Mouse (Mus musculus): ENCODE data around the gene Ubxn1.
"Not testable (repeated sequence)": the region's sequence is repeated elsewhere in the genome, so short reads cannot be mapped to it uniquely, and the experiment has no call there.

Gene Ubxn1

DNA sequence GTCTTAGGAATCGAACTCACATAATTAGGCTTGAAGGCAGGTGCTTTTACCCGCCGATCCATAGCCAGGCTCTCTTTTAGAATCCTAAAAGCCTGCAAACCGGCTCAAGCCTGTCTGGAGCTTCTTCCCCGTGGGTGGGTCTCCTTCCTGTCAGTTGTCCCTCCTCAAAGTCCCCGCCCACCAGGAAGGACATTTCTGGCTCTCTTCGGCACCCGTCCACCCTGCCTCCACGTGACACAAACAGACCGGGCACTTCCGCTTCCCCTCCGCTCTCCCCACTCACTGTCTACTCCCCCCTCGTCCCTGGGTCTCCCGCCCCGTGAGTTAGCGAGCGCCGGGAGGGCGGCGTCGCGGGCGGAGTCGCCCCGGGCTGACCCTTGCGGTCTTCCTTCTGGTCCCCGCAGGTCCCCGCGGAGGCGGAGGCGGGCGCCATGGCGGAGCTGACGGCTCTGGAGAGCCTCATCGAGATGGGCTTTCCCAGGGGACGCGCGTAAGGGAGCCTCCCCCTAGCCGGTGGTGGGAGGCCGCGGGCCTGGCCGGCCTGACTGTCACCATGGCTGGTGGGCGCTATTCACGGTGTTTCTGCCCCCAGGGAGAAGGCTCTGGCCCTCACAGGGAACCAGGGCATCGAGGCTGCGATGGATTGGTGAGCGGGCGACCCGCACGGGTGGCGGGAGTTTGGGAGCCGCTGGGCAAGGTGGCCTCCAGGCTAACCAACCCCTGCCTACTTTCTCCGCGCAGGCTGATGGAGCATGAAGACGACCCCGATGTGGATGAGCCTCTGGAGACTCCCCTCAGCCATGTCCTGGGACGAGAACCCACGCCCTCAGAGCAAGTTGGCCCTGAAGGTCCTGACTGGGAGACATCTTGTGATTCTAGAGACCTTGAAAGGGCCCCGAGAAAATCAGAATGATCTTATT is at the start of gene Ubxn1:
Ubxn1 (plus strand) TSS at position 230 of the 920 bp plus-strand sequence.
- no peaks in the 10 kb centered on the region for H3K27me3 ChIP-seq (ENCODE audit: insufficient read depth, low read length)
- TF ChIP-seq POU5F1 (IDR thresholded peaks at IDR 0.05; ENCODE audit: borderline replicate concordance, low read length) = no peak
- H3K4me3 ChIP-seq (replicated peaks; ENCODE audit: low read length) = peak within 1 kb of the TSS; percentile 100
- peaks cover 45% of the 10 kb centered on the region for H3K36me3 ChIP-seq (ENCODE audit: insufficient read depth, low read length)
- H3K4me1 ChIP-seq (replicated peaks; ENCODE audit: low read depth, low read length) = peaks cover 46% of the 10 kb centered on the region
- H3K9me3 ChIP-seq (ENCODE audit: low read length) = no peaks in the 10 kb centered on the region

DNA sequence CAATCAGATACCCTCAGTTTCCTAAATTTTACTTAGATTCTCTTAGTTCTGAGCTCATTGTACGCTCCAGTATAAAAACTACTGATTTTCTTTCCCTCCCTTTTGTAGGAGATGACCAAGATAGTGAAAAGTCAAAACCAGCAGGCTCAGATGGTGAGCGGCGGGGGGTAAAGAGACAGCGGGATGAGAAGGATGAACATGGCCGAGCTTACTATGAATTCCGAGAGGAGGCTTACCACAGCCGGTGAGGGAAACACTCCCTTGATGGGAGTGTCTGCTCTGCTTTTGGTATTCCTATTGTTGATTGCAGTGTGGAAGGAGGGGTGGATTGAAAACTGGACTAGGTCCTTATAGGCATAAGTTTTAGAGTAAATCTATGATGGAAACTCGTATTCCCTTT is 48.6 kb upstream of the Ubxn1 start:
- H3K36me3 ChIP-seq (ENCODE audit: insufficient read depth, low read length) = peaks cover 76% of the 10 kb centered on the region
- H3K9me3 ChIP-seq (ENCODE audit: low read length) = no peaks in the 10 kb centered on the region
- H3K4me3 ChIP-seq (replicated peaks; ENCODE audit: low read length) = peak overlapping the region; percentile 32; the same call in 1 of the 2 replicates
- H3K27me3 ChIP-seq (ENCODE audit: insufficient read depth, low read length) = no peaks in the 10 kb centered on the region
- peaks cover 48% of the 10 kb centered on the region for H3K4me1 ChIP-seq (replicated peaks; ENCODE audit: low read depth, low read length)
- TF ChIP-seq NANOG (IDR thresholded peaks at IDR 0.05; ENCODE audit: borderline replicate concordance, low read length) (no peak), CTCF (conservative IDR thresholded peaks at IDR 0.05; ENCODE audit: low read length) (no peak)

DNA sequence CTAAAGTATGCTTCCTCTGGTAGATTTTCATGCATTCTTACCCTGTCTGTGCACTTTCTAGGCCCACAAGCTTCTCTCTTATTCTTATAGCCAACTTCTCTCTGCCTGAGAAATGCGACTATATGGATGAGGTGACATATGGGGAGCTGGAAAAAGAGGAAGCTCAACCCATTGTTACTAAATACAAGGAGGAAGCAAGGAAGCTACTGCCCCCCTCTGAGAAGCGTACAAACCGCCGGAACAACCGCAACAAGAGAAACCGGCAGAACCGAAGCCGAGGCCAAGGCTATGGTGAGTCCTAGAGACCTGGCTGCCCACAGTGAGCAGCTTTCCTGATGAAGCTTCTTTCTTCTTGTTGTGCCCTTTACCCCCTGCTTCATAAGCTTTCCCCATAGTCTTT is 41.6 kb upstream of the Ubxn1 start, which contains the start of gene AC129217.1:
AC129217.1 (plus strand) TSS at position 114 of the 400 bp plus-strand sequence.
- Histone ChIP-seq H3K4me1 (replicated peaks; ENCODE audit: low read depth, low read length) (peaks cover 35% of the 10 kb centered on the region), H3K4me3 (replicated peaks; ENCODE audit: low read length) (no peak within 1 kb of the TSS), H3K9me3 (ENCODE audit: low read length) (no peaks in the 10 kb centered on the region), H3K27me3 (ENCODE audit: insufficient read depth, low read length) (no peaks in the 10 kb centered on the region), H3K36me3 (ENCODE audit: insufficient read depth, low read length) (peaks cover 99% of the 10 kb centered on the region)
- TF ChIP-seq CTCF (conservative IDR thresholded peaks at IDR 0.05; ENCODE audit: low read length) (no peak), POU5F1 (IDR thresholded peaks at IDR 0.05; ENCODE audit: borderline replicate concordance, low read length) (no peak), NANOG (IDR thresholded peaks at IDR 0.05; ENCODE audit: borderline replicate concordance, low read length) (no peak)

DNA sequence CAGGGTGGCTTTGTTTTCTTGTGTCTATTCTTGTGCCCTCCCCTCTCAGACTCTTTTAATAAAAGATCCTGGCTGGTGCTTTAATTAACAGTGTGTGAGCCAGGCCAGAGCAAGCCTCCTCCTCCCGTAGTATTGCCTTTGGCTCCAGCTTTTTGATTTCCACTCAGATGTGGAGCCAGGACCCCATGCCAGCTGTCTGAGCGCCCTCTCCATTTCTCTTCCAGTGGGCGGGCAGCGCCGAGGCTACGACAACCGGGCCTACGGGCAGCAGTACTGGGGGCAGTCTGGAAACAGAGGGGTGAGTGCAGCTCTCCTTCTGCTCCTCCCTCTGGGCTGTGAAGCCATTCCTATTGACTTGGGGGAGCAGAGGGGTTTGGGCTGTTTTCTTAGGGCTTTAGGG is 40.6 kb upstream of the Ubxn1 start:
- Histone ChIP-seq H3K4me1 (replicated peaks; ENCODE audit: low read depth, low read length) (peaks cover 33% of the 10 kb centered on the region), H3K27me3 (ENCODE audit: insufficient read depth, low read length) (no peaks in the 10 kb centered on the region), H3K36me3 (ENCODE audit: insufficient read depth, low read length) (peaks cover 98% of the 10 kb centered on the region), H3K4me3 (replicated peaks; ENCODE audit: low read length) (no peak overlapping the region), H3K9me3 (ENCODE audit: low read length) (no peaks in the 10 kb centered on the region)
- TF ChIP-seq CTCF (conservative IDR thresholded peaks at IDR 0.05; ENCODE audit: low read length) (no peak), NANOG (IDR thresholded peaks at IDR 0.05; ENCODE audit: borderline replicate concordance, low read length) (no peak), POU5F1 (IDR thresholded peaks at IDR 0.05; ENCODE audit: borderline replicate concordance, low read length) (no peak)

DNA sequence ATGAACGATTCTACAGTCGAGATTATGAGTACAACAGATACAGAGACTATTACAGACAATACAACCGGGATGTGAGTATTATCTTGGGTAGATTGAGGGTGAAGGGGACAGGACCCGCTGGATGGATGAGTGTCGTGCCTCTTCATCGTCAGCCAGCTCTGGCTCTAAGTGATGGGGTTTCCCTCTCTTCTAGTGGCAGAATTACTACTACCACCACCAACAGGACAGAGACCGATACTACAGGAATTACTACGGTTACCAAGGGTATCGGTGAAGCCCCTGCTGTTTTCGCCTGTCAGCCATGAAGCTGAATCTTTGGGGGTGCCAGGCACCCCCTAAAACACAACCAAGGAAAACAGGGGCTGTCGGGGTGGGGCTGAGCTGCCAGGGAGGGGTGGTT is 40.0 kb upstream of the Ubxn1 start:
- H3K4me1 ChIP-seq (replicated peaks; ENCODE audit: low read depth, low read length) = peaks cover 39% of the 10 kb centered on the region
- TF ChIP-seq NANOG (IDR thresholded peaks at IDR 0.05; ENCODE audit: borderline replicate concordance, low read length) = no peak
- 0 out of 2 replicates have a peak, but pooled peaks have one; percentile 13 for TF ChIP-seq CTCF (conservative IDR thresholded peaks at IDR 0.05; ENCODE audit: low read length)
- no peak overlapping the region for H3K4me3 ChIP-seq (replicated peaks; ENCODE audit: low read length)
- no peaks in the 10 kb centered on the region for H3K27me3 ChIP-seq (ENCODE audit: insufficient read depth, low read length)
- no peaks in the 10 kb centered on the region for H3K9me3 ChIP-seq (ENCODE audit: low read length)
- peaks cover 93% of the 10 kb centered on the region for H3K36me3 ChIP-seq (ENCODE audit: insufficient read depth, low read length)

DNA sequence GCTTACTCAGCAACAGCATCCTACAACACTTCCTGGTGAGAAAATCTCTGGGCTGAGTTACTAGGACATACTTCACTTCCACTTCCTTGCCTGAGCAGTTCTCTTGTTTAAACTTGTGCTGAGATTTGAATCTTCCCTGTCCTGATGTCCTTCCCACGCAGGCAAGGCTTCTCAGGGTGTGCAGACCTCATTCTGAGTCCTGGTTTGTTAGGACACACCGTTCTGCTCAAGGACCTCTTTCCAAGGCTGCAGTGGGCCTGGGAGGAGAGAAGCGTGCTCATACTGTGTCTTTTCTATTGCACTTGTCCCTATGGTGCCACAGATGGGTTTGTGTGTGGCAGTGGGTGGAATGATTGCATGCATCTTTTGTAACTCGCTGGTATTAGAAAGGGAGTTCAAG is 38.3 kb upstream of the Ubxn1 start:
- Histone ChIP-seq H3K36me3 (ENCODE audit: insufficient read depth, low read length) (peaks cover 76% of the 10 kb centered on the region), H3K9me3 (ENCODE audit: low read length) (no peaks in the 10 kb centered on the region), H3K27me3 (ENCODE audit: insufficient read depth, low read length) (no peaks in the 10 kb centered on the region), H3K4me1 (replicated peaks; ENCODE audit: low read depth, low read length) (peaks cover 50% of the 10 kb centered on the region), H3K4me3 (replicated peaks; ENCODE audit: low read length) (no peak overlapping the region)
- TF ChIP-seq POU5F1 (IDR thresholded peaks at IDR 0.05; ENCODE audit: borderline replicate concordance, low read length) (no peak), NANOG (IDR thresholded peaks at IDR 0.05; ENCODE audit: borderline replicate concordance, low read length) (no peak), CTCF (conservative IDR thresholded peaks at IDR 0.05; ENCODE audit: low read length) (no peak)

DNA sequence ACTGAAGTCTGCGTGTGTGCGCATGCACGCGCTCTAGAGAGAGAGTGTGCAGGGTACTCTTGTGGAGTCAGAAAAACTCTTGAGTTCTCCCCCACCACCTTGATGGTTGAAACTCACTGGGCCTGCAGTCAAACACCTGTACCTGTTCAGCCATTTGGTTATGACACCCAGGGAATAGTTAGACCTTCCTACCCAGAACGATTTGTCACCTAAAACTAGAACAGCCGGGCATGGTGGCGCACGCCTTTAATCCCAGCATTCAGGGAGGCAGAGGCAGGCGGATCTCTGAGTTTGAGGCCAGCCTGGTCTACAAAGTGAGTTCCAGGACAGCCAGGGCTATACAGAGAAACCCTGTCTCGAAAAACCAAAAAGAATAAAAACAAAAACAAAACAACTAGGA is 35.0 kb upstream of the Ubxn1 start:
- H3K9me3 ChIP-seq (ENCODE audit: low read length); H3K27me3 ChIP-seq (ENCODE audit: insufficient read depth, low read length): not testable (repeated sequence)
- peaks cover 47% of the 10 kb centered on the region for H3K36me3 ChIP-seq (ENCODE audit: insufficient read depth, low read length)
- H3K4me1 ChIP-seq (replicated peaks; ENCODE audit: low read depth, low read length) = peaks cover 56% of the 10 kb centered on the region
- peak overlapping the region; percentile 76; the same call in 1 of the 2 replicates for H3K4me3 ChIP-seq (replicated peaks; ENCODE audit: low read length)

DNA sequence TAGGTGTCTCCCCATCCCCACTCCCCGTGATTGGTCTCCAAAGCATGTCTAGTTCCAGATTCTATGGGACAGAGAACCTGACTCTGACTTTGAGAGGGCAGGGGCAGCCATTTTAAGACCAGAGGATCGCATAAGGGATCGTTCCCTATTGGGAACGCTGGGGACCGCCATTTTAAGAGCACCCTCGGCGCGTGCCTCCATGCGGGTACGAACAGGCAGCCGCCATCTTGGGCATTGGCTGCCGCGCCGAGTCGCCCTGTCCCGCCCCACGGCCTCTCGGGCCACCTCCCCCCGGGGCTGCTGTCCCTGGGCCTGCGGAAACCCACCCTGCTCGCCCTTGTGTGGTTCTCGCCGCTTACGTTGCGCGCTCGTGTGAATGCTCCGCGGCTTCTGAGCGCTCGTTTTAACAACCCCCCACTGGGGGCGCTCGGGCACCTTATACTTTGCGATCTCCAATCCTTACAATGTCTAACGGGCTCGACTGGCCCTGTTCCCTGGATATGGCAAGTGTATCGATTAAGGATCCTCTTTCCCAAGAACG is 34.0 kb upstream of the Ubxn1 start, which contains the start of gene Bscl2:
Bscl2 (plus strand) TSS at position 217 of the 541 bp plus-strand sequence.
- Histone ChIP-seq H3K36me3 (ENCODE audit: insufficient read depth, low read length) (peaks cover 47% of the 10 kb centered on the region), H3K4me1 (replicated peaks; ENCODE audit: low read depth, low read length) (peaks cover 58% of the 10 kb centered on the region), H3K9me3 (ENCODE audit: low read length) (no peaks in the 10 kb centered on the region), H3K27me3 (ENCODE audit: insufficient read depth, low read length) (no peaks in the 10 kb centered on the region), H3K4me3 (replicated peaks; ENCODE audit: low read length) (peak within 1 kb of the TSS; percentile 76)
- peak; percentile 30 for TF ChIP-seq CTCF (conservative IDR thresholded peaks at IDR 0.05; ENCODE audit: low read length)
- no peak for TF ChIP-seq POU5F1 (IDR thresholded peaks at IDR 0.05; ENCODE audit: borderline replicate concordance, low read length)
- TF ChIP-seq NANOG (IDR thresholded peaks at IDR 0.05; ENCODE audit: borderline replicate concordance, low read length) = no peak
